Mouse (Mus musculus): ENCODE measurements at regions not wholly inside any gene's neighbourhood (a gene's known extent, or its start where the extent isn't known, plus 50 kb on each side); places are given as distances from the start of the nearest gene placed in this dataset.

GRCm38 (mm10) chr9:112595731-112596130 is 360.0 kb upstream of the Arpp21 start:
- TF ChIP-seq EP300 (IDR thresholded peaks at IDR 0.05): no peak
- no peak for TF ChIP-seq CTCF (IDR thresholded peaks at IDR 0.05)

Measured in lung, postnatal 0 days (tissue).